Mouse (Mus musculus) lung, postnatal 0 days (tissue): ENCODE measurements around the gene Rbfox1. TPM values are rescaled to one million over a fixed set of nuclear protein-coding genes. Genes with fewer than 3 reads are reported as not detected.
A peak's percentile ranks its signal among the peaks of the same experiment; 100 is the strongest.

Source experiments
- ATAC-seq: fragments of 200-750 bp; cut with Nextera tagmentation; 2 replicates; pipeline ENCODE4 v1.8.0; 2017; ENCODE audit warnings: moderate library complexity
- DNase-seq: peaks from one replicate; pipeline ENCODE4 v3.0.0-alpha.2; 2016; ENCODE audit warnings: low spot score
- H3K27ac ChIP-seq: fragments of 300-500 bp; sonication (generic); 2 replicates; pipeline ENCODE4 v1.5.1; 2014; ENCODE audit warnings: antibody characterized with exemption, mild to moderate bottlenecking, low read length, mixed read lengths
- H3K27me3 ChIP-seq: fragments of 300-500 bp; sonication (generic); replicated peaks from 2 replicates; pipeline ENCODE4 v1.6.1; 2014; ENCODE audit warnings: low read length, mixed read lengths; ENCODE audit not compliant: insufficient read depth
- H3K36me3 ChIP-seq: fragments of 300-500 bp; sonication (generic); 2 replicates; pipeline ENCODE4 v1.6.1; 2014; ENCODE audit warnings: low read length, mixed read lengths; ENCODE audit not compliant: insufficient read depth
- H3K4me1 ChIP-seq: fragments of 300-500 bp; sonication (generic); 2 replicates; pipeline ENCODE4 v1.6.1; 2014; ENCODE audit warnings: antibody characterized with exemption, low read depth, low read length, mixed read lengths; ENCODE audit not compliant: insufficient read depth
- H3K4me2 ChIP-seq: fragments of 300-500 bp; sonication (generic); replicated peaks from 2 replicates; pipeline ENCODE4 v1.6.1; 2014; ENCODE audit warnings: low read depth, mild to moderate bottlenecking, low read length, moderate library complexity, mixed read lengths
- H3K4me3 ChIP-seq: fragments of 300-500 bp; sonication (generic); 2 replicates; pipeline ENCODE4 v1.5.1; 2014; ENCODE audit warnings: low read depth, low read length
- H3K9ac ChIP-seq: fragments of 300-500 bp; sonication (generic); replicated peaks from 2 replicates; pipeline ENCODE4 v1.6.1; 2014; ENCODE audit warnings: low read depth, mild to moderate bottlenecking
- H3K9me3 ChIP-seq: fragments of 300-500 bp; sonication (generic); 2 replicates; pipeline ENCODE4 v1.6.1; 2016; ENCODE audit warnings: low read length, mixed read lengths
- CTCF ChIP-seq: IDR thresholded peaks from 2 replicates; pipeline ENCODE4 v1.5.1; 2016; ENCODE audit warnings: antibody characterized with exemption, mild to moderate bottlenecking
- EP300 ChIP-seq: IDR thresholded peaks from 2 replicates; pipeline ENCODE4 v1.6.1; 2016; ENCODE audit warnings: antibody characterized with exemption, mild to moderate bottlenecking, control low read depth
- WGBS: fragments of 180-500 bp; shearing (Covaris S2); extraction: QIAGEN DNeasy Blood & Tissue Kit; methylation state at CpG from one replicate; pipeline ENCODE4 v1.1.7; 2014; 5-methylcytosine and 5-hydroxymethylcytosine counted together
- polyA plus RNA-seq: library from polyadenylated mRNA; unstranded; fragments of >200 nt; fragmentation: Nextera tagmentation; extraction: Ambion mirVana; gene quantifications from 2 replicates; pipeline ENCODE4 v1.2.1, GENCODE M21; 2015

Rbfox1 gene
- polyA plus RNA-seq, 1 experiment from 2014 or later = 0.25 TPM

- Histone ChIP-seq H3K27me3 (no peaks in the 10 kb centered on the region), H3K27ac (no peak overlapping the region), H3K9me3 (no peaks in the 10 kb centered on the region), H3K4me2 (no peak overlapping the region), H3K4me3 (no peak overlapping the region), H3K9ac (no peak overlapping the region), H3K36me3 (no peaks in the 10 kb centered on the region), H3K4me1 (no peaks in the 10 kb centered on the region)
- 68% methylated on average over 1 of the region's 1 CpGs for WGBS
- TF ChIP-seq CTCF = no peak
- no peak for TF ChIP-seq EP300
- ATAC-seq = no peak
- no peak for DNase-seq
Measured at GRCm38 (mm10) chr16:7102486-7102885, 1217.3 kb downstream of the Rbfox1 start.

- no peak for DNase-seq
- Histone ChIP-seq H3K36me3 (no peaks in the 10 kb centered on the region), H3K9ac (no peak overlapping the region), H3K27ac (no peak overlapping the region), H3K4me3 (no peak overlapping the region), H3K4me1 (no peaks in the 10 kb centered on the region), H3K4me2 (no peak overlapping the region), H3K27me3 (no peaks in the 10 kb centered on the region), H3K9me3 (no peaks in the 10 kb centered on the region)
- 66% methylated on average over 5 of the region's 5 CpGs for whole genome bisulfite sequencing
- no peak for ATAC-seq
- TF ChIP-seq CTCF (no peak), EP300 (no peak)
Measured at GRCm38 (mm10) chr16:7103301-7103700, 1218.1 kb downstream of the Rbfox1 start.

GRCm38 (mm10) chr16:7106450-7107015 lies 1221.4 kb downstream of the Rbfox1 start:
- H3K4me3 ChIP-seq = no peak overlapping the region
- no peaks in the 10 kb centered on the region for H3K4me1 ChIP-seq
- no peaks in the 10 kb centered on the region for H3K27me3 ChIP-seq
- 85% methylated on average over 5 of the region's 5 CpGs for WGBS
- H3K4me2 ChIP-seq = no peak overlapping the region
- no peaks in the 10 kb centered on the region for H3K9me3 ChIP-seq
- TF ChIP-seq CTCF (no peak), EP300 (no peak)
- DNase-seq = no peak
- H3K27ac ChIP-seq = no peak overlapping the region
- no peak for ATAC-seq
- no peak overlapping the region for H3K9ac ChIP-seq
- H3K36me3 ChIP-seq = no peaks in the 10 kb centered on the region

DNA sequence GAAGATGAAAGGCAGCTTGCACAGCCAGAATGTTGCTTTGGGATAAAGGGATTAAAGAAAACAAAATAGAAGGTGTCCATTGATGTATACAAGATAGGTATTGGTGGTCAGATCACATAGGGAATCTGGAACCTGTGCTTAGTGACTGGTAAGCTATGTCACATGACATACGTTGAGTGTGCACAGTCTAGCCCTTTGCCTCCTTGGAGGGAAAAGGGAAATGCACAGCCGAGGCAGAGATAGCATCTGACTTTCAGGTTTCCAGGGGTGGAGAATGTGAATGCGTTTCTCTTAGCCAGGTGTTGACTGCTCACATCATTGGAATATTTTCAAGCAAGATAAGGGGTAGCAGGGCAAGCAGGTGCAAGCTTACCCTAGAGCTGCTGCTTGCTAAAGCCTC lies 1230.8 kb downstream of the Rbfox1 start:
- ATAC-seq (no peak), DNase-seq (no peak)
- no peak overlapping the region for H3K9ac ChIP-seq
- H3K36me3 ChIP-seq = no peaks in the 10 kb centered on the region
- no peak overlapping the region for H3K4me2 ChIP-seq
- H3K27me3 ChIP-seq = no peaks in the 10 kb centered on the region
- no peak overlapping the region for H3K4me3 ChIP-seq
- H3K4me1 ChIP-seq = no peaks in the 10 kb centered on the region
- no peaks in the 10 kb centered on the region for H3K9me3 ChIP-seq
- TF ChIP-seq EP300 (no peak), CTCF (no peak)
- no peak overlapping the region for H3K27ac ChIP-seq
- 42% methylated on average over 3 of the region's 3 CpGs for WGBS

GRCm38 (mm10) chr16:7129591-7129990 lies 1244.4 kb downstream of the Rbfox1 start:
- H3K27ac ChIP-seq = no peak overlapping the region
- TF ChIP-seq EP300 = no peak
- no peak for TF ChIP-seq CTCF
- ATAC-seq = no peak
- 90% methylated on average over 5 of the region's 5 CpGs for WGBS
- no peak for DNase-seq
- no peaks in the 10 kb centered on the region for H3K36me3 ChIP-seq
- H3K4me1 ChIP-seq = no peaks in the 10 kb centered on the region
- H3K9ac ChIP-seq = no peak overlapping the region
- H3K4me3 ChIP-seq = no peak overlapping the region
- no peaks in the 10 kb centered on the region for H3K9me3 ChIP-seq
- H3K27me3 ChIP-seq = no peaks in the 10 kb centered on the region
- no peak overlapping the region for H3K4me2 ChIP-seq

DNA sequence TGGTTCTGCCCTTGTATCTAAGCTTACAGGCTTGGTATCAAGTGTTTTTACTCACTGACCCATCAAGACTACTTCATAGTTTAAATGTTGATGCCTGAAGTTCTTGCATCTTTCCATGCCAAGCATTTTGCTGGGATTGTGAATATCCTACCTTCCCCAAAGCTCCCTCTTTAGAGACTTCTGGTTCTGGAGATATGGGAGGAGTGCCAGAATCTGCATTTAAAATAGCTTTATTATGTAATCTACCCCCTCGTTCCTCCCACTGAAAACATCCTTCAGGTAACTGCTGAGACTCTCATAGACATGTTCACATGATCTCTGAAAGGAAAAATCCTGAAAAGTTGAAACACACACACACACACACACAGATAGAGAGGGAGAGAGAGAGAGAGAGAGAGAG lies 1247.3 kb downstream of the Rbfox1 start:
- WGBS = 59% methylated on average over 1 of the region's 1 CpGs
- H3K9ac ChIP-seq = no peak overlapping the region
- H3K27ac ChIP-seq = no peak overlapping the region
- ATAC-seq (no peak), DNase-seq (no peak)
- no peak overlapping the region for H3K4me2 ChIP-seq
- H3K4me1 ChIP-seq = no peaks in the 10 kb centered on the region
- no peak overlapping the region for H3K4me3 ChIP-seq
- no peaks in the 10 kb centered on the region for H3K36me3 ChIP-seq
- H3K9me3 ChIP-seq = no peaks in the 10 kb centered on the region
- TF ChIP-seq CTCF = no peak
- TF ChIP-seq EP300 = no peak
- no peaks in the 10 kb centered on the region for H3K27me3 ChIP-seq

DNA sequence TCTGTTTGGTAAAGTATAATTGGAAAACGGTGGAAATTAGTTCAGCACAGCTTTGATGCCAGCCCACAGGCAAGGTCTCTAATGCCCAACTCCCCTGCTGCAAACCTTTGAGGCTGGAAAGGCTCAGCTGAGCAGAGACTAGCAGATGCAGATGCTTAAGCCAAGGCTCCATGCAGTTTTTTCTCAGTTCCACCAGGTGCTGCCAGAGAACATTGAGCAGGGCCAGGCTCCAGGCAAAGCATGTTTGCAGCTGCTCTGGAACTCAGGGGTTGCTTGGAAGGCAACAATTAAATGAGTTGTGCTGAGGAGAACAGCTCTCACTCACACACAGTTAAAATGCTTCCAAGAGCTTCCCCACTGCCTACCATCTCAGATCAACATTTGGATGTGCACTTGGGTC lies 1251.8 kb downstream of the Rbfox1 start:
- TF ChIP-seq EP300 (no peak), CTCF (peak; percentile 51)
- H3K27ac ChIP-seq = no peak overlapping the region
- H3K9ac ChIP-seq = no peak overlapping the region
- H3K27me3 ChIP-seq = no peaks in the 10 kb centered on the region
- H3K36me3 ChIP-seq = no peaks in the 10 kb centered on the region
- DNase-seq = no peak
- ATAC-seq = no peak
- H3K4me2 ChIP-seq = no peak overlapping the region
- no peak overlapping the region for H3K4me3 ChIP-seq
- H3K9me3 ChIP-seq = no peaks in the 10 kb centered on the region
- WGBS = 45% methylated on average over 1 of the region's 1 CpGs
- no peaks in the 10 kb centered on the region for H3K4me1 ChIP-seq
